Mouse (Mus musculus) kidney, postnatal 0 days (tissue): Measurements from ENCODE around the gene Car14. TPM values are rescaled to one million over a fixed set of nuclear protein-coding genes. Genes with fewer than 3 reads are reported as not detected.

Experiments used
- ATAC-seq: fragments of 200-750 bp; cut with Nextera tagmentation; replicated peaks from 2 replicates; pipeline ENCODE4 v1.8.0; 2017; ENCODE audit warnings: low read depth, moderate number of reproducible peaks, moderate TSS enrichment, moderate library complexity; ENCODE audit not compliant: low FRiP score
- DNase-seq: peaks from one replicate; pipeline ENCODE4 v3.0.0-alpha.2; 2016; ENCODE audit warnings: low spot score
- H3K27ac ChIP-seq: fragments of 300-500 bp; sonication (generic); 2 replicates; pipeline ENCODE4 v1.5.1; 2014; ENCODE audit warnings: mild to moderate bottlenecking
- H3K27me3 ChIP-seq: fragments of 300-500 bp; sonication (generic); 2 replicates; pipeline ENCODE4 v1.6.1; 2014; ENCODE audit warnings: low read length, mixed read lengths; ENCODE audit not compliant: insufficient read depth
- H3K36me3 ChIP-seq: fragments of 300-500 bp; sonication (generic); 2 replicates; pipeline ENCODE4 v1.6.1; 2014; ENCODE audit warnings: low read length, mixed read lengths; ENCODE audit not compliant: insufficient read depth
- H3K4me1 ChIP-seq: fragments of 300-500 bp; sonication (generic); replicated peaks from 2 replicates; pipeline ENCODE4 v1.6.1; 2014; ENCODE audit warnings: antibody characterized with exemption, low read length, mixed read lengths; ENCODE audit not compliant: insufficient read depth
- H3K4me2 ChIP-seq: fragments of 300-500 bp; sonication (generic); 2 replicates; pipeline ENCODE4 v1.6.1; 2014; ENCODE audit warnings: mild to moderate bottlenecking, low read length, moderate library complexity, mixed read lengths
- H3K4me3 ChIP-seq: fragments of 300-500 bp; sonication (generic); replicated peaks from 2 replicates; pipeline ENCODE4 v1.5.1; 2014; ENCODE audit warnings: low read depth, low read length
- H3K9ac ChIP-seq: fragments of 300-500 bp; sonication (generic); 2 replicates; pipeline ENCODE4 v1.6.1; 2014; ENCODE audit warnings: low read depth, low read length
- H3K9me3 ChIP-seq: fragments of 300-500 bp; sonication (generic); replicated peaks from 2 replicates; pipeline ENCODE4 v1.6.1; 2016; ENCODE audit warnings: low read length, inconsistent platforms, mixed read lengths
- CTCF ChIP-seq: IDR thresholded peaks from 2 replicates; pipeline ENCODE4 v1.5.1; 2016; ENCODE audit warnings: antibody characterized with exemption, low read depth, mild to moderate bottlenecking, moderate library complexity
- WGBS: fragments of 180-500 bp; shearing (Covaris S2); extraction: QIAGEN DNeasy Blood & Tissue Kit; methylation state at CpG from one replicate; pipeline ENCODE4 v1.1.7; 2014; 5-methylcytosine and 5-hydroxymethylcytosine counted together
- polyA plus RNA-seq: library from polyadenylated mRNA; unstranded; fragments of >200 nt; fragmentation: Nextera tagmentation; extraction: Ambion mirVana; gene quantifications from 2 replicates; pipeline ENCODE4 v1.2.1, GENCODE M21; 2015

The Car14 gene
- polyA plus RNA-seq, 1 experiment from 2014 or later = 12.9 TPM

DNA sequence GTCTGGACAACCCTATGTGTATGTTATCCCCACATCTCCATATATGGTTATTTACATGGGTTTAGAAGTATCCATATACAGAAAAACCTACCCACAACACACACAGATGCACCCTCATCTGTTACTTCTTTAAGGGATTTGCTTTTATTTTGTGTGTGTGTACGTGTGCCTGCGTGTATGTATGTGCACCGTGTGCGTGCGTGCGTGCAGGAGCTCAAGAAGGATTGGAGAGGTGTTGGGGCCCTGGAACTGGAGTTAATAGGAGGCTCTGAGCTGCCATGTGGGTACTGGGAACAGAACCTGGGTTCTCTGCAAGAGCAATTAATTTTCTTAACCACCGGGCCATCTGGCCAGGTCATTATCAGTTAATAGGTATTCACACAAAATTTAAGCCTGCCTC lies 32.4 kb downstream of the Car14 start:
- H3K4me2 ChIP-seq = peak overlapping the region; percentile 46
- peak overlapping the region; percentile 61 for H3K4me3 ChIP-seq
- ATAC-seq = no peak
- peaks cover 7% of the 10 kb centered on the region; the same call in 1 of the 2 replicates for H3K36me3 ChIP-seq
- H3K9me3 ChIP-seq = no peaks in the 10 kb centered on the region
- TF ChIP-seq CTCF = no peak
- no peak for DNase-seq
- 62% methylated on average over 7 of the region's 7 CpGs for WGBS
- H3K27me3 ChIP-seq = no peaks in the 10 kb centered on the region
- peak overlapping the region; percentile 80; the same call in 1 of the 2 replicates for H3K9ac ChIP-seq
- no peak overlapping the region for H3K27ac ChIP-seq
- no peaks in the 10 kb centered on the region; the same call in 1 of the 2 replicates for H3K4me1 ChIP-seq

DNA sequence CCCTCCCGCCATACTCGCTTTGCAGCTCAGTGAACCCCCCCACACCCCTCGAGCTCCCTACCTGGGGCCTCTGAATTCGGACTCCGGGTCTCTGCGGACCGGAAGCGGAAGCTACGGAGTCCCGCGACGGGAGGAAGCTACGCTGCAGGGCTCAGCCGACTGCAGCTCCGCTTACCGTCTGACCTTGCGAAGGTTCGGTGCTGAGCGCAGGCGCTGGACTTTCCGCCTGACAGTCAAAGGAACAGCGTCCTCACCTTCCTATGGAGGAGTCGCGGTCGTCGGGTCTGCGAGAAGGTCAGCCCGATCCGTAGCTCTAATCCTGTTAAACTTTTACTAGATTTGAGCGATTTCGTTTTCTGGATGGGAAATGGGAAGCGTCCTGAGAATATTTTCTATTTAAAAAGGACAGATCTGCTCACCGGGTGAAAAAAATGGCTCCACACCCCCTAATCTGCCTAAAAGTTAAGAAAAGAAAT lies 33.1 kb downstream of the Car14 start, which contains the start of gene Mrps21:
Gene Mrps21, minus strand, starts transcription at position 128 of the 476 bp plus-strand sequence.
- H3K4me1 ChIP-seq = no peaks in the 10 kb centered on the region; the same call in 1 of the 2 replicates
- ATAC-seq (peak; percentile 95), DNase-seq (peak; percentile 93)
- peak within 1 kb of the TSS; percentile 78 for H3K27ac ChIP-seq
- no peak for TF ChIP-seq CTCF
- peak within 1 kb of the TSS; percentile 46 for H3K4me2 ChIP-seq
- H3K4me3 ChIP-seq = peak within 1 kb of the TSS; percentile 61
- 0% methylated on average over 33 of the region's 33 CpGs for WGBS
- H3K9me3 ChIP-seq = no peaks in the 10 kb centered on the region
- H3K36me3 ChIP-seq = peaks cover 9% of the 10 kb centered on the region; the same call in 1 of the 2 replicates
- peak within 1 kb of the TSS; percentile 80 for H3K9ac ChIP-seq
- no peaks in the 10 kb centered on the region for H3K27me3 ChIP-seq

DNA sequence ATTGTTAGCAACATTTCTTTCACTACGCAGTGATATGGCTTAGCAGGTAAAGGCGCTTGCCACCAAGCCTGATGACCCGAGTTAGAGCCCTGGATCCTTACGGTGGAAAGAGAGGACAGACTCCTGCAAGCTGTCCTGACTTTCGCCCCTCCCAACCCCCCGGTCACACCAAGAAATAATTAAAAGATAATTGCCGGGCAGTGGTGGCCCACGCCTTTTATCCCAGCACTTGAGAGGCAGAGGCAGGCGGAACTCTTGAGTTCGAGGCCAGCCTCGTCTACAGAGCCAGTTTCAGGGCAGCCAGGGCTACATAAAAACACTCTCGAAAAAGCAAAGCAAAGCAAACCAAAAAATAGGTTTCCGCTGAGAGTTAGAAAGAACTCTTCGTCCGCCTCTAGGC lies 33.5 kb downstream of the Car14 start:
- Histone ChIP-seq H3K9ac (peak overlapping the region; percentile 80), H3K4me3 (peak overlapping the region; percentile 61), H3K27ac (peak overlapping the region; percentile 78), H3K4me2 (peak overlapping the region; percentile 46), H3K9me3 (no peaks in the 10 kb centered on the region), H3K4me1 (no peaks in the 10 kb centered on the region; the same call in 1 of the 2 replicates), H3K27me3 (no peaks in the 10 kb centered on the region), H3K36me3 (peaks cover 12% of the 10 kb centered on the region; the same call in 1 of the 2 replicates)
- TF ChIP-seq CTCF = no peak
- 4% methylated on average over 15 of the region's 15 CpGs for WGBS
- ATAC-seq = peak; percentile 1; the same call in 1 of the 2 replicates
- no peak for DNase-seq

GRCm38 (mm10) chr3:95867408-95867807 lies 37.1 kb downstream of the Car14 start:
- TF ChIP-seq CTCF = no peak
- no peak overlapping the region for H3K9ac ChIP-seq
- H3K27me3 ChIP-seq = no peaks in the 10 kb centered on the region
- no peak overlapping the region for H3K4me2 ChIP-seq
- ATAC-seq = no peak
- no peak overlapping the region for H3K27ac ChIP-seq
- no peak overlapping the region for H3K4me3 ChIP-seq
- peaks cover 19% of the 10 kb centered on the region; the same call in 1 of the 2 replicates for H3K36me3 ChIP-seq
- WGBS = 98% methylated on average over 2 of the region's 2 CpGs
- no peaks in the 10 kb centered on the region for H3K9me3 ChIP-seq
- no peaks in the 10 kb centered on the region; the same call in 1 of the 2 replicates for H3K4me1 ChIP-seq
- DNase-seq = no peak

DNA sequence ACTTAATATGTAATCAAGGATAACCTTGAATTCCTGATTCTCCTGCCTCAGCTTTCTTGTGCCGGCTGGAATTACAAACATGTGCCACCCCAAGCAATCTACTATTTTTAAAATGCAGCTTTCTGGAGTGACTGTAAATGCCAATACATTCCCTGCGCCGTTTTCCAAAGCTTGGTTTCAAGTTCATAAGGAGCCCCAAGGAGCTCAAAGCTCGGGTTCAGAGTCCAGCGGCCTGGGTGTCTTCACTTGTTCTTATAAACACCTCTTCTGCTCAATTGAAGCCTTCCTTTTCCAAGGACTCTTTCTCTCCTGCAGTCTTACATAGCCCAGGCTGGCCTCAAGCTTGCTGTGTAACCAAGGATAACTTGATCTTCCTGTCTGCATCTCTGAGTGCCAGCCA lies 38.4 kb downstream of the Car14 start:
- WGBS = 89% methylated on average over 5 of the region's 5 CpGs
- ATAC-seq (no peak), DNase-seq (no peak)
- TF ChIP-seq CTCF = no peak
- H3K27ac ChIP-seq = no peak overlapping the region
- no peaks in the 10 kb centered on the region for H3K4me1 ChIP-seq
- no peak overlapping the region for H3K4me3 ChIP-seq
- no peaks in the 10 kb centered on the region for H3K27me3 ChIP-seq
- H3K36me3 ChIP-seq = peaks cover 19% of the 10 kb centered on the region; the same call in 1 of the 2 replicates
- no peak overlapping the region for H3K4me2 ChIP-seq
- no peak overlapping the region for H3K9ac ChIP-seq
- H3K9me3 ChIP-seq = no peaks in the 10 kb centered on the region

- Histone ChIP-seq H3K4me2 (no peak overlapping the region), H3K4me3 (no peak overlapping the region), H3K36me3 (peaks cover 19% of the 10 kb centered on the region; the same call in 1 of the 2 replicates), H3K9me3 (no peaks in the 10 kb centered on the region), H3K27ac (no peak overlapping the region), H3K27me3 (no peaks in the 10 kb centered on the region), H3K9ac (no peak overlapping the region), H3K4me1 (no peaks in the 10 kb centered on the region)
- 92% methylated on average over 20 of the region's 20 CpGs for WGBS
- TF ChIP-seq CTCF = no peak
- DNase-seq (no peak), ATAC-seq (no peak)
Observed at GRCm38 (mm10) chr3:95865571-95865970, 38.9 kb downstream of the Car14 start.
